Mouse (Mus musculus): ENCODE data around the gene Exosc3.

The Exosc3 gene

GRCm38 (mm10) chr4:45279981-45280548 is 62.5 kb downstream of the Exosc3 start:
- peak in 1 of 2 experiments; percentile 63 for DNase-seq (ENCODE audit: low spot score in 2 of 2)

GRCm38 (mm10) chr4:45279292-45279691 is 63.2 kb downstream of the Exosc3 start:
- DNase-seq (ENCODE audit: low spot score in 2 of 2) = no peak

- DNase-seq (ENCODE audit: low spot score in 2 of 2) = no peak
Measured at GRCm38 (mm10) chr4:45275770-45276169, 66.8 kb downstream of the Exosc3 start.

GRCm38 (mm10) chr4:45271041-45271452 is 71.5 kb downstream of the Exosc3 start:
- peak; percentile 60 to 61 for DNase-seq (ENCODE audit: low spot score in 2 of 2)

GRCm38 (mm10) chr4:45267883-45268282 is 74.6 kb downstream of the Exosc3 start:
- DNase-seq (ENCODE audit: low spot score in 2 of 2) = no peak
